Mouse (Mus musculus): ENCODE results near the gene Sigmar1.
"Not testable (repeated sequence)": the region's sequence is repeated elsewhere in the genome, so short reads cannot be mapped to it uniquely, and the experiment has no call there.

Gene Sigmar1

GRCm38 (mm10) chr4:41755338-41756305 is at the start of gene Sigmar1:
Sigmar1 (minus strand) TSS chr4:41756157.
- DNase-seq (ENCODE audit: low read depth, low spot score): no peak

GRCm38 (mm10) chr4:41783197-41783596 is 27.2 kb upstream of the Sigmar1 start:
- DNase-seq (ENCODE audit: low read depth, low spot score): not testable (repeated sequence)

GRCm38 (mm10) chr4:41782711-41783110 is 26.8 kb upstream of the Sigmar1 start:
- not testable (repeated sequence) for DNase-seq (ENCODE audit: low read depth, low spot score)

GRCm38 (mm10) chr4:41781748-41782485 is 26.0 kb upstream of the Sigmar1 start:
- DNase-seq (ENCODE audit: low read depth, low spot score): not testable (repeated sequence)

- DNase-seq (ENCODE audit: low read depth, low spot score): not testable (repeated sequence)
These were observed 25.3 kb upstream of the Sigmar1 start for GRCm38 (mm10) chr4:41781271-41781670.

GRCm38 (mm10) chr4:41775840-41776239 is 19.9 kb upstream of the Sigmar1 start:
- DNase-seq (ENCODE audit: low read depth, low spot score): not testable (repeated sequence)

- DNase-seq (ENCODE audit: low read depth, low spot score): not testable (repeated sequence)
These were observed 18.5 kb upstream of the Sigmar1 start for GRCm38 (mm10) chr4:41774506-41774905.

- not testable (repeated sequence) for DNase-seq (ENCODE audit: low read depth, low spot score)
These were observed 18.0 kb upstream of the Sigmar1 start, which contains the start of gene Ccl27a for GRCm38 (mm10) chr4:41774002-41774401. Ccl27a (minus strand) TSS chr4:41774247.

GRCm38 (mm10) chr4:41773502-41773901 is 17.5 kb upstream of the Sigmar1 start:
- DNase-seq (ENCODE audit: low read depth, low spot score): not testable (repeated sequence)

GRCm38 (mm10) chr4:41772946-41773345 is 17.0 kb upstream of the Sigmar1 start:
- not testable (repeated sequence) for DNase-seq (ENCODE audit: low read depth, low spot score)

- not testable (repeated sequence) for DNase-seq (ENCODE audit: low read depth, low spot score)
These were observed 11.3 kb upstream of the Sigmar1 start for GRCm38 (mm10) chr4:41767301-41767700.

GRCm38 (mm10) chr4:41763176-41763575 is 7.2 kb upstream of the Sigmar1 start:
- DNase-seq (ENCODE audit: low read depth, low spot score): not testable (repeated sequence)

- DNase-seq (ENCODE audit: low read depth, low spot score): not testable (repeated sequence)
These were observed 6.7 kb upstream of the Sigmar1 start for GRCm38 (mm10) chr4:41762688-41763114.

- no peak for DNase-seq (ENCODE audit: low read depth, low spot score)
These were observed 6.2 kb upstream of the Sigmar1 start for GRCm38 (mm10) chr4:41762099-41762687.

- no peak for DNase-seq (ENCODE audit: low read depth, low spot score)
These were observed 5.7 kb upstream of the Sigmar1 start for GRCm38 (mm10) chr4:41761680-41762079.

- DNase-seq (ENCODE audit: low read depth, low spot score): no peak
These were observed 5.0 kb upstream of the Sigmar1 start for GRCm38 (mm10) chr4:41760911-41761310.

- DNase-seq (ENCODE audit: low read depth, low spot score): no peak
These were observed 4.3 kb upstream of the Sigmar1 start for GRCm38 (mm10) chr4:41760288-41760721.

- DNase-seq (ENCODE audit: low read depth, low spot score): no peak
These were observed 3.8 kb upstream of the Sigmar1 start for GRCm38 (mm10) chr4:41759656-41760287.

- DNase-seq (ENCODE audit: low read depth, low spot score): no peak
These were observed 3.2 kb upstream of the Sigmar1 start for GRCm38 (mm10) chr4:41759206-41759605.

GRCm38 (mm10) chr4:41758701-41759100 is 2.7 kb upstream of the Sigmar1 start:
- no peak for DNase-seq (ENCODE audit: low read depth, low spot score)

- DNase-seq (ENCODE audit: low read depth, low spot score): no peak
These were observed 2.1 kb upstream of the Sigmar1 start for GRCm38 (mm10) chr4:41758021-41758420.
